Mouse (Mus musculus) left cerebral cortex, postnatal 4 days (tissue): ENCODE data around the gene Snx7. TPM values are rescaled to one million over a fixed set of nuclear protein-coding genes. Genes with fewer than 3 reads are reported as not detected.

Experiments used
- DNase-seq: peaks from one replicate; pipeline ENCODE4 v3.0.0-alpha.2; 2022
- intact Hi-C: fragments of 180-260 bp; cut with DNase I; formaldehyde crosslinking; loops from one replicate; pipeline ENCODE4 v1.15.1; 2025
- total RNA-seq, 2 experiments: library from RNA; stranded (reverse); gene quantifications; 2 replicates each; pipeline ENCODE4 v1.2.3; 2021

The Snx7 gene
- total RNA-seq = 10 to 100 TPM; 39.3 to 46.7 TPM

- DNase-seq = peak; percentile 78
- intact Hi-C loops = no loop called here
These were observed at the start of gene Snx7 for GRCm38 (mm10) chr3:117868637-117869323. Gene Snx7, minus strand, starts transcription at chr3:117868936.

GRCm38 (mm10) chr3:117915420-117915819 is 46.7 kb upstream of the Snx7 start:
- peak; percentile 0 for DNase-seq
- intact Hi-C loops = no loop called here

GRCm38 (mm10) chr3:117893736-117894135 is 25.0 kb upstream of the Snx7 start:
- intact Hi-C loops = no loop called here
- DNase-seq = no peak

- intact Hi-C loops = no loop called here
- DNase-seq = no peak
These were observed 6.7 kb upstream of the Snx7 start for GRCm38 (mm10) chr3:117875450-117875849.

GRCm38 (mm10) chr3:117873209-117873863 is 4.6 kb upstream of the Snx7 start:
- intact Hi-C loops = no loop called here
- DNase-seq = no peak

- intact Hi-C loops = no loop called here
- DNase-seq = no peak
These were observed 584 bp upstream of the Snx7 start for GRCm38 (mm10) chr3:117869324-117869715.

- intact Hi-C loops = no loop called here
- no peak for DNase-seq
These were observed 645 bp downstream of the Snx7 start for GRCm38 (mm10) chr3:117868091-117868490.

GRCm38 (mm10) chr3:117866696-117867407 is 1.9 kb downstream of the Snx7 start:
- no peak for DNase-seq
- intact Hi-C loops = no loop called here

GRCm38 (mm10) chr3:117865621-117866020 is 3.1 kb downstream of the Snx7 start:
- DNase-seq = no peak
- intact Hi-C loops = no loop called here

GRCm38 (mm10) chr3:117862951-117863350 is 5.8 kb downstream of the Snx7 start:
- DNase-seq = no peak
- intact Hi-C loops = no loop called here

- intact Hi-C loops = no loop called here
- DNase-seq = no peak
These were observed 6.7 kb downstream of the Snx7 start for GRCm38 (mm10) chr3:117861977-117862434.

GRCm38 (mm10) chr3:117858996-117859395 is 9.7 kb downstream of the Snx7 start:
- DNase-seq = no peak
- intact Hi-C loops = no loop called here

GRCm38 (mm10) chr3:117853729-117854128 is 15.0 kb downstream of the Snx7 start:
- no peak for DNase-seq
- intact Hi-C loops = no loop called here

GRCm38 (mm10) chr3:117852054-117852361 is 16.7 kb downstream of the Snx7 start:
- no peak for DNase-seq
- intact Hi-C loops = no loop called here

- DNase-seq = no peak
- intact Hi-C loops = no loop called here
These were observed 17.3 kb downstream of the Snx7 start for GRCm38 (mm10) chr3:117851278-117852053.

GRCm38 (mm10) chr3:117848866-117849265 is 19.9 kb downstream of the Snx7 start:
- intact Hi-C loops = no loop called here
- no peak for DNase-seq

- intact Hi-C loops = no loop called here
- DNase-seq = no peak
These were observed 26.1 kb downstream of the Snx7 start for GRCm38 (mm10) chr3:117842658-117843057.

- no peak for DNase-seq
- intact Hi-C loops = no loop called here
These were observed 28.7 kb downstream of the Snx7 start for GRCm38 (mm10) chr3:117839867-117840545.

- no peak for DNase-seq
- intact Hi-C loops = no loop called here
These were observed 30.7 kb downstream of the Snx7 start for GRCm38 (mm10) chr3:117838020-117838419.

- intact Hi-C loops = no loop called here
- peak; percentile 80 for DNase-seq
These were observed 42.1 kb downstream of the Snx7 start for GRCm38 (mm10) chr3:117826486-117827200.
